Mouse (Mus musculus) kidney, postnatal 25 days (tissue): ENCODE results near the gene Usp46.
A peak's percentile ranks its signal among the peaks of the same experiment; 100 is the strongest.

Source experiments
- DNase-seq, 2 experiments: peaks; one replicate each; pipeline ENCODE4 v3.0.0; 2021; ENCODE audit warnings: mixed read lengths in 2 of 2

Gene Usp46

GRCm38 (mm10) chr5:74068714-74069321, 587 bp upstream of the Usp46 start:
- DNase-seq: peak; percentile 89 to 91

- no peak for DNase-seq
These were observed 885 bp downstream of the Usp46 start for GRCm38 (mm10) chr5:74067346-74067745.

GRCm38 (mm10) chr5:74066416-74067115, 1.7 kb downstream of the Usp46 start:
- DNase-seq: peak; percentile 54 to 64

- peak; percentile 54 to 71 for DNase-seq
These were observed 2.5 kb downstream of the Usp46 start for GRCm38 (mm10) chr5:74065565-74066275.

GRCm38 (mm10) chr5:74064844-74065243, 3.4 kb downstream of the Usp46 start:
- no peak for DNase-seq

GRCm38 (mm10) chr5:74063226-74063747, 4.9 kb downstream of the Usp46 start:
- no peak for DNase-seq

- DNase-seq: no peak
These were observed 6.0 kb downstream of the Usp46 start for GRCm38 (mm10) chr5:74062266-74062665.

- no peak for DNase-seq
These were observed 6.7 kb downstream of the Usp46 start for GRCm38 (mm10) chr5:74061408-74062047.

GRCm38 (mm10) chr5:74052171-74052909, 15.9 kb downstream of the Usp46 start:
- DNase-seq: no peak

GRCm38 (mm10) chr5:74051394-74052170, 16.6 kb downstream of the Usp46 start:
- peak; percentile 77 to 78 for DNase-seq

GRCm38 (mm10) chr5:74050903-74051302, 17.3 kb downstream of the Usp46 start:
- peak in 1 of 2 experiments; percentile 49 for DNase-seq

GRCm38 (mm10) chr5:74048846-74049495, 19.3 kb downstream of the Usp46 start:
- peak in 1 of 2 experiments; percentile 53 for DNase-seq

GRCm38 (mm10) chr5:74044591-74044990, 23.6 kb downstream of the Usp46 start:
- no peak for DNase-seq

GRCm38 (mm10) chr5:74042796-74043340, 25.4 kb downstream of the Usp46 start:
- no peak for DNase-seq

GRCm38 (mm10) chr5:74040541-74040940, 27.7 kb downstream of the Usp46 start:
- no peak for DNase-seq

GRCm38 (mm10) chr5:74035454-74035853, 32.8 kb downstream of the Usp46 start:
- no peak for DNase-seq

- DNase-seq: no peak
These were observed 34.1 kb downstream of the Usp46 start for GRCm38 (mm10) chr5:74034177-74034576.

- DNase-seq: no peak
These were observed 38.4 kb downstream of the Usp46 start for GRCm38 (mm10) chr5:74029787-74030186.

GRCm38 (mm10) chr5:74028691-74029479, 39.3 kb downstream of the Usp46 start:
- DNase-seq: no peak

GRCm38 (mm10) chr5:74028221-74028620, 40.0 kb downstream of the Usp46 start:
- DNase-seq: no peak
